Mouse (Mus musculus): ENCODE results near the gene Satb2.

Gene Satb2

GRCm38 (mm10) chr1:56978151-56978700 lies at the start of gene Satb2:
Satb2 (minus strand) TSS chr1:56978650.
- no peak for DNase-seq (ENCODE audit: low read depth, low spot score)

- DNase-seq (ENCODE audit: low read depth, low spot score): no peak
These were observed 40.5 kb upstream of the Satb2 start for GRCm38 (mm10) chr1:57018941-57019340.

GRCm38 (mm10) chr1:57013856-57014255 lies 35.4 kb upstream of the Satb2 start:
- no peak for DNase-seq (ENCODE audit: low read depth, low spot score)

GRCm38 (mm10) chr1:57009171-57009570 lies 30.7 kb upstream of the Satb2 start:
- DNase-seq (ENCODE audit: low read depth, low spot score): no peak

GRCm38 (mm10) chr1:56995041-56995440 lies 16.6 kb upstream of the Satb2 start:
- DNase-seq (ENCODE audit: low read depth, low spot score): no peak

- no peak for DNase-seq (ENCODE audit: low read depth, low spot score)
These were observed 13.9 kb upstream of the Satb2 start for GRCm38 (mm10) chr1:56992310-56992709.

GRCm38 (mm10) chr1:56991613-56992012 lies 13.2 kb upstream of the Satb2 start:
- no peak for DNase-seq (ENCODE audit: low read depth, low spot score)

- DNase-seq (ENCODE audit: low read depth, low spot score): no peak
These were observed 6.0 kb upstream of the Satb2 start for GRCm38 (mm10) chr1:56984483-56984810.

GRCm38 (mm10) chr1:56983771-56984482 lies 5.5 kb upstream of the Satb2 start:
- no peak for DNase-seq (ENCODE audit: low read depth, low spot score)

GRCm38 (mm10) chr1:56983100-56983590 lies 4.7 kb upstream of the Satb2 start:
- DNase-seq (ENCODE audit: low read depth, low spot score): no peak

GRCm38 (mm10) chr1:56982631-56983030 lies 4.2 kb upstream of the Satb2 start:
- DNase-seq (ENCODE audit: low read depth, low spot score): no peak

GRCm38 (mm10) chr1:56981947-56982555 lies 3.6 kb upstream of the Satb2 start:
- DNase-seq (ENCODE audit: low read depth, low spot score): no peak

- DNase-seq (ENCODE audit: low read depth, low spot score): no peak
These were observed 3.1 kb upstream of the Satb2 start for GRCm38 (mm10) chr1:56981508-56981907.

GRCm38 (mm10) chr1:56980631-56981275 lies 2.3 kb upstream of the Satb2 start:
- no peak for DNase-seq (ENCODE audit: low read depth, low spot score)

GRCm38 (mm10) chr1:56979531-56980395 lies 1.3 kb upstream of the Satb2 start:
- no peak for DNase-seq (ENCODE audit: low read depth, low spot score)

- DNase-seq (ENCODE audit: low read depth, low spot score): no peak
These were observed 999 bp downstream of the Satb2 start for GRCm38 (mm10) chr1:56977201-56978100.

- DNase-seq (ENCODE audit: low read depth, low spot score): no peak
These were observed 1.7 kb downstream of the Satb2 start for GRCm38 (mm10) chr1:56976825-56977104.

GRCm38 (mm10) chr1:56976044-56976824 lies 2.2 kb downstream of the Satb2 start:
- no peak for DNase-seq (ENCODE audit: low read depth, low spot score)

- DNase-seq (ENCODE audit: low read depth, low spot score): no peak
These were observed 2.9 kb downstream of the Satb2 start for GRCm38 (mm10) chr1:56975546-56975945.

GRCm38 (mm10) chr1:56974187-56974586 lies 4.3 kb downstream of the Satb2 start:
- no peak for DNase-seq (ENCODE audit: low read depth, low spot score)

All from CD4-positive helper T cell, adult 2 months (primary cell).